ENCODE assay signal across 12 mouse cellular contexts in genomic region chr5:144381782-144382181, GRCm38 (mm10). TPM values are rescaled to one million over a fixed set of nuclear protein-coding genes. Genes with fewer than 3 reads are reported as not detected.
A peak's percentile ranks its signal among the peaks of the same experiment; 100 is the strongest.
DNase-seq lines count a peak whose midpoint lies in the region; ATAC-seq and TF ChIP-seq lines count a peak whose summit lies in the region.
"Had no signal": no experiment of that assay in that cellular context is flagged by ENCODE, and none has a peak within 500 bp of the region (broad histone marks: within the 10 kb centered on the region; RNA-seq: fewer than 3 reads in every experiment).

No protein-coding gene starts in this region.

- TF ChIP-seq EP300 in stomach, postnatal 0 days (optimal IDR thresholded peaks at IDR 0.05), result no peak

- no peaks in the 10 kb centered on the region for H3K9me3 ChIP-seq in hindbrain, postnatal 0 days (ENCODE audit: low read length)
- H3K9me3 ChIP-seq in hindbrain, embryonic 10.5 days, result peaks cover 13% of the 10 kb centered on the region
- no peaks in the 10 kb centered on the region for H3K9me3 ChIP-seq in stomach, postnatal 0 days (ENCODE audit: control insufficient read depth, low read length)
- H3K9me3 ChIP-seq: intestine, embryonic 15.5 days; limb, embryonic 15.5 days had no signal

- TF ChIP-seq POLR2A in cortical plate, adult 2 months (IDR thresholded peaks at IDR 0.05; ENCODE audit: extremely low read depth, insufficient read depth, low read length), result no peak

- DNase-seq in hindbrain, postnatal 0 days (ENCODE audit: low spot score), result no peak
- no peak for DNase-seq in hindbrain, embryonic 10.5 days (ENCODE audit: low spot score)
- DNase-seq in testis, postnatal 10 days (ENCODE audit: low spot score), result peak; percentile 47
- no peak for DNase-seq in testis, postnatal 14 days (ENCODE audit: low spot score)
- DNase-seq in stomach, postnatal 0 days (ENCODE audit: low spot score), result peak; percentile 35
- DNase-seq in T-cell, adult 2 months (ENCODE audit: low spot score), result no peak
- DNase-seq: gastrocnemius, postnatal 25 days had no signal

- no peak for ATAC-seq in hindbrain, postnatal 0 days
- no peak for ATAC-seq in stomach, postnatal 0 days (ENCODE audit: low FRiP score, low TSS enrichment)
- ATAC-seq: intestine, embryonic 15.5 days had no signal

- no peak overlapping the region for H3K4me3 ChIP-seq in hindbrain, postnatal 0 days (ENCODE audit: low read length)
- no peak overlapping the region for H3K4me3 ChIP-seq in hindbrain, embryonic 10.5 days
- H3K4me3 ChIP-seq in cortical plate, adult 2 months (ENCODE audit: insufficient read depth, low read length), result no peak overlapping the region
- H3K4me3 ChIP-seq in stomach, postnatal 0 days (ENCODE audit: low read depth, low read length), result no peak overlapping the region
- H3K4me3 ChIP-seq: embryonic facial prominence, embryonic 13.5 days; intestine, embryonic 15.5 days; limb, embryonic 15.5 days had no signal

- WGBS in hindbrain, postnatal 0 days, result 77% methylated on average over 3 of the region's 3 CpGs
- WGBS in hindbrain, embryonic 10.5 days, result 86% methylated on average over 3 of the region's 3 CpGs
- WGBS in stomach, postnatal 0 days, result 86% methylated on average over 3 of the region's 3 CpGs

- H3K9ac ChIP-seq in hindbrain, postnatal 0 days (replicated peaks; ENCODE audit: low read length), result no peak overlapping the region
- H3K9ac ChIP-seq in stomach, postnatal 0 days (ENCODE audit: low read length), result no peak overlapping the region
- H3K9ac ChIP-seq: embryonic facial prominence, embryonic 13.5 days; intestine, embryonic 15.5 days; limb, embryonic 15.5 days had no signal

- no peaks in the 10 kb centered on the region for H3K36me3 ChIP-seq in hindbrain, postnatal 0 days (ENCODE audit: insufficient read depth, low read length)
- no peaks in the 10 kb centered on the region for H3K36me3 ChIP-seq in hindbrain, embryonic 10.5 days
- no peaks in the 10 kb centered on the region for H3K36me3 ChIP-seq in stomach, postnatal 0 days (ENCODE audit: control insufficient read depth, insufficient read depth, low read length)
- H3K36me3 ChIP-seq: embryonic facial prominence, embryonic 13.5 days; intestine, embryonic 15.5 days; limb, embryonic 15.5 days had no signal

- TF ChIP-seq CTCF in hindbrain, postnatal 0 days (IDR thresholded peaks at IDR 0.05; ENCODE audit: low read depth), result peak; percentile 55
- TF ChIP-seq CTCF in cortical plate, adult 2 months (IDR thresholded peaks at IDR 0.05; ENCODE audit: extremely low read depth, insufficient read depth, low read length), result peak; percentile 28; the same call in 1 of the 2 replicates
- TF ChIP-seq CTCF in stomach, postnatal 0 days (IDR thresholded peaks at IDR 0.05; ENCODE audit: low read depth), result peak; percentile 65

- no peaks in the 10 kb centered on the region for H3K4me1 ChIP-seq in hindbrain, postnatal 0 days (ENCODE audit: insufficient read depth, low read length)
- H3K4me1 ChIP-seq in hindbrain, embryonic 10.5 days (replicated peaks), result no peaks in the 10 kb centered on the region
- H3K4me1 ChIP-seq in cortical plate, adult 2 months (ENCODE audit: control insufficient read depth, insufficient read depth, low read length), result no peaks in the 10 kb centered on the region
- no peaks in the 10 kb centered on the region for H3K4me1 ChIP-seq in stomach, postnatal 0 days (replicated peaks; ENCODE audit: control insufficient read depth, insufficient read depth)
- H3K4me1 ChIP-seq: embryonic facial prominence, embryonic 13.5 days; intestine, embryonic 15.5 days; limb, embryonic 15.5 days had no signal

- H3K27me3 ChIP-seq in hindbrain, postnatal 0 days (ENCODE audit: insufficient read depth, low read length), result no peaks in the 10 kb centered on the region
- H3K27me3 ChIP-seq in hindbrain, embryonic 10.5 days (ENCODE audit: insufficient read depth, poor library complexity, severe bottlenecking), result no peaks in the 10 kb centered on the region
- H3K27me3 ChIP-seq in stomach, postnatal 0 days (ENCODE audit: control insufficient read depth, insufficient read depth, low read length), result no peaks in the 10 kb centered on the region
- H3K27me3 ChIP-seq: embryonic facial prominence, embryonic 13.5 days; intestine, embryonic 15.5 days; limb, embryonic 15.5 days had no signal

- no peak overlapping the region for H3K4me2 ChIP-seq in hindbrain, postnatal 0 days (ENCODE audit: low read depth, low read length)
- H3K4me2 ChIP-seq in stomach, postnatal 0 days (replicated peaks; ENCODE audit: low read depth), result no peak overlapping the region
- H3K4me2 ChIP-seq: embryonic facial prominence, embryonic 13.5 days; intestine, embryonic 15.5 days; limb, embryonic 15.5 days had no signal

- H3K27ac ChIP-seq in hindbrain, postnatal 0 days, result no peak overlapping the region
- no peak overlapping the region for H3K27ac ChIP-seq in hindbrain, embryonic 10.5 days
- no peak overlapping the region for H3K27ac ChIP-seq in cortical plate, adult 2 months (ENCODE audit: insufficient read depth, low read length)
- H3K27ac ChIP-seq in stomach, postnatal 0 days (replicated peaks), result no peak overlapping the region
- H3K27ac ChIP-seq: embryonic facial prominence, embryonic 13.5 days; intestine, embryonic 15.5 days; limb, embryonic 15.5 days had no signal

RNA-seq across cellular contexts. Expression of gene Baiap2l1, which starts 23.9 kb away (rescaled TPM):
- total RNA-seq in hindbrain, postnatal 0 days (2014; rRNA removed), result 0.63 and 1.3 TPM in 2 replicates
- polyA plus RNA-seq in hindbrain, postnatal 0 days (2015; fragmentation: Nextera tagmentation; extraction: Ambion mirVana), result 1.8 and 1.9 TPM in 2 replicates
- polyA plus RNA-seq in hindbrain, embryonic 10.5 days (2016; fragmentation: Nextera tagmentation; extraction: Ambion mirVana), result 3.8 and 5.2 TPM in 2 replicates
- 0.32 and 0.38 TPM in 2 replicates for polyA plus RNA-seq in cortical plate, adult 2 months (2012; rRNA removed)
- 25.3 and 26.8 TPM in 2 replicates for polyA plus RNA-seq in stomach, postnatal 0 days (2015; fragmentation: Nextera tagmentation; extraction: Ambion mirVana)
- total RNA-seq: monocyte, adult 5-6 weeks had no signal

Comparison
In these comparisons a context has a peak if more than half of its experiments do, and no peak if none do; other contexts are left out.
1. DNase-seq: peak in testis, postnatal 10 days (single experiment) and stomach, postnatal 0 days (single experiment); none in hindbrain, postnatal 0 days (single experiment), hindbrain, embryonic 10.5 days (single experiment), testis, postnatal 14 days (single experiment) and T-cell, adult 2 months (single experiment).
2. Peak in every context shown above with its lines, with median percentiles within 50 percentile points of each other: CTCF ChIP-seq.